Mouse (Mus musculus): ENCODE data around the gene Znfx1.

The Znfx1 gene

DNA sequence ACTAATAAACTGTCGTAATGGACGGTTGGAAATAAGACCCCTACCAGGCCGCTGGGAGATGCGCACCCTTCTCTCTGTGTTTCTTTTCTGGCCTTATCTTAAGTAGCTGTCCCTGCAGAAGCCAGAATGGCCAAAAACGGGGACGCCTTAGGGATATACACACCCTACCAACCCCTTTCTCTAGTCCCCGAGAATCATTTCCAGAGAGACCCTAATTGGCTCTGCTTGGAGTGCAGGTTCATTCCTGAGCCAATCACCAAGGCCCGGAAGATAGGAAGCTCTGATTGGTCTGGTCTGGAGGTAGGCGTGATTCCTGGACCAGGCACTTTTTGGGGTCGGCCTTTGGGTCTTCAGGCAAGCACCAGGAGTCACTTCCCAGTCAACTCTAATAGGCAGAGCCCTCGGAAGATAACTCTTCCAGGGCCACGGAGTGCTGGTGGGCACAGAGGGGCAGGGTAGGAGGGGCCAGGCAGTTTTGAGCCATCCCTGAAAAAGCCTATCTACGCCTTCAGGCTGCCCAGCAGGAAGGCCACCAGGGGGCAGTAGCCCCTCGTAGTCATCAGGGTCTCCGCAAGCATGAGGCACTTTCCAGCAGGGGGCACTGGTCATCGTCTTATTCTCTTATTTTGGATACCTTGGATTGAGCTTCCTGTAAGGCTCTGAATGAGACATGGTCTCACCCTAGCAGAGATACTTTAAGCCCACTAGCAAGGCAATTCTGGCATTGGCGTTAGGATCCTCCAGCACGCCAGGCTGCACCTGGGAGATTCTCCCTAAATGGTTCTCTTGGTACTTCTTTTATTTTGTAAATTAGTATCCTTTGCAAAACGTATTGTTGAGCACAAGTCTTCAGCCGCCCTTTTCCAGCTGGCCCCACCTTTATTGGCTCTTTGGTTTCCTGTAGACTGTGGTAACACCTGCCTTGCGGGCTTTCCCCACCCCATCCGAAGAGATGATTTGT lies 9.1 kb upstream of the Znfx1 start:
- DNase-seq (ENCODE audit: low read depth): peak; percentile 91

DNA sequence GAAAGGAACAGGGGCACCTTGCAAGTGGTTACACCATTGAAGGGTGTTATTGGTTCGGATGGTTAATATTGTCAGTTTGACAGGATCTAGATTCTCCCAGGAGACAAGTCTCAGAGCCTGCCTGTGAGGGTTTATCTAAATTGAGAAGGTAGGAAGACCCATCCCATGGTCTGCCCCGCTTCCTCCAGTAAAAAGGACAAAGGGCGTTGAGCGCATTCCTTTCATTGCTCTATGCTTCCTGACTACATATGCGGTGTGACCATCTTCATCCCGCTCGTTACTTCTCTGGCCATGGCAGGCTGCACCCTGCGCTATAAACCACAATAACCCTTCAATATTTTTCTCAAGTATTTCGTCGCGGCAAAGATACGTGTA lies 8.4 kb upstream of the Znfx1 start:
- no peak for DNase-seq (ENCODE audit: low read depth)

DNA sequence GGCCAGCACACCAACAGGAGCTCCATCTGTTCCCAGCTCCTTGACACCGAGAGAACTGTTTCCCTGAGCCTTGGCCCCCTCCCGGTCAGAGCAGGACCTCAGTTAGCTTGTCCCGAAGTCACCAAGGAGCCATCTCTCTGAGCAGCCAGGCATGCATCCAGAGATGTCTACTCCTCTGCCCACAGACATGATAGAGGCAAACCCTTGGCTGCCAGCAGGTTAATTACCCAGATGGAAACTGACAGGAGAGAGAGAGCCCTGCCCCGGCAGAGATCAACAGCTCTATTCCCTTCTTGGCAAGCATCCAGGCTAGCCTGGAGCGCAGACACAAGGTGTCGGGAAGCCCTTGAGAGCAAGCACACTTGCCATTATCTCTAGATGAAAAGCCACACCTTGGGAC lies 7.5 kb upstream of the Znfx1 start:
- no peak for DNase-seq (ENCODE audit: low read depth)

DNA sequence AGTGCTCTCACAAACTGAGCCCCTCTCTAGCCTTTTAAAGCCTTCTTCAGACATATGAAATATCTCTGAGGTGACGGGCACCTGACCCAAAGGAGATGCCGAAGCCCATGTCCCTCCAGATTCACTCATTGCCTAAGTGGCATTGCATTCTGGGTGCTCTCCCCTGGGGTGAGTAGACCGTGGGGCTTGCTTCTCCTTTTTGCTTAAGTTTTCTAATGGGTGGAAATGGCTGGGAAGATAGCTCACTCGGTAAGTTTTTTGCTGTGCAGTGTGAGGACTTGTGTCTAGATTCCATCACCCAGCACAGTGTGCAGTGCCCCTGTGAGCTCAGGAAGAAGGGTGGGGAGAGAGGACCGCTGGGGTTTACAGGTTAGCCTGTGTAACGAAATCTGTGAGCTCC lies 4.8 kb upstream of the Znfx1 start:
- DNase-seq (ENCODE audit: low read depth): no peak

DNA sequence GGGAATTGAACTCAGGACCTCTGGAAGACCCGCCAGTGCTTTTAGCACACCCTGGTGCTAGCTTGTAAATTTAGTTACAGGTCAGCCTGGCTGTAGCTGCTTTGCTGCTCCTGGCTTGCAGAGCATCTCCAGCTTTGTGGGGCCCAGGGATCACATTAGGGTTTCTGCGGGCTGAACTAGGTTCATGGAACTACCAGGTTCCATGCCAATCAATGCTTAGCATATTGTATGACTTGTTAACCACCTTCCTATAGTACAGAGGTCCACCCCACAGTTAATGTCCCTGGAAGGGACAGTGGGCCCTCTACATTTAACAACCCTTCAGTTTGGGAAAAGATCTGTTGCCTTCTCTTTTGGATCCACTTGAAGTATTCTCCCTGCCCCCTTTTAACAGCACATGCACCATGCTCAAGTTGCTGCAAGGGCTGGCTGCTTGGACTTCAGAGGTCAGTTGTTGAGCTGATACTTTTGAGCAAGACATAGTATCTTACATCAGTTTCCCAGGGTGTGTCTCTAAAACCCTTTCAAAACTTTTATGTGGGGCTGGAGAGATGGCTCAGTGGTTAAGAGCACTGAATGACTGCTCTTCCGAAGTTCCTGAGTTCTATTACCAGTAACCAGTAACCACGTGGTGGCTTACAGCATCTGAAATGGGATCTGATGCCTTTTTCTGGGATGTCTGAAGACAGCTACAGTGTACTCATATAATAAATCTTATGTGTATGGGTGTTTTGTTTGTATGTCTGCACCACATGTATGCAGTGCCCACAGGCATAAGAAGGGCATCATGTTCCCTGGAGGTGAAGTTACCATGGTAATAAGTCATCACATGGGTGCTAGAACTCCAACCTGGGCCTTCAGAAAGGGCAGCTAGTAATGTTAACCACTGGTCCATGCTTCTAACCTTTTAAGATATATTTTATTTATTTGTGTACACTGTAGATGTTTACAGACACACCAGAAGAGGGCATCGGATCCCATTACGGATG lies 4.0 kb upstream of the Znfx1 start:
- no peak for DNase-seq (ENCODE audit: low read depth)

DNA sequence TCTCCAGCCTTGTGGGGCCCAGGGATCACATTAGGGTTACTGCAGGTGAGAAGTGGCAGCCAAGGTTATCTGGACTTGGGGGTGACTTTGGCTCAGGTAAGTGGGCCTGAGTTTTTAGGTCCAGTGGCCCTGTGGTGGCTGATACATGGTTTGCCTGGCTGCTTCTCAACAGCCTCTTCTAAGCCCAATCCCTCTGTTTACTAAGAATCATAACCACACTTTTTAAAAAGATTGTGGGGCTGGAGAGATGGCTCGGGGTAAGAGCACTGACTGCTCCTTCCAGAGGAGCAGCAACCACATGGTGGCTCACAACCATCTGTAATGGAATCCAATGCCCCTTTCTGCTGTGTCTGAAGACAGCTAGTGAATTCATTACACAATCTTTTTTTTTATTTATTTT lies 3.2 kb upstream of the Znfx1 start:
- no peak for DNase-seq (ENCODE audit: low read depth)

DNA sequence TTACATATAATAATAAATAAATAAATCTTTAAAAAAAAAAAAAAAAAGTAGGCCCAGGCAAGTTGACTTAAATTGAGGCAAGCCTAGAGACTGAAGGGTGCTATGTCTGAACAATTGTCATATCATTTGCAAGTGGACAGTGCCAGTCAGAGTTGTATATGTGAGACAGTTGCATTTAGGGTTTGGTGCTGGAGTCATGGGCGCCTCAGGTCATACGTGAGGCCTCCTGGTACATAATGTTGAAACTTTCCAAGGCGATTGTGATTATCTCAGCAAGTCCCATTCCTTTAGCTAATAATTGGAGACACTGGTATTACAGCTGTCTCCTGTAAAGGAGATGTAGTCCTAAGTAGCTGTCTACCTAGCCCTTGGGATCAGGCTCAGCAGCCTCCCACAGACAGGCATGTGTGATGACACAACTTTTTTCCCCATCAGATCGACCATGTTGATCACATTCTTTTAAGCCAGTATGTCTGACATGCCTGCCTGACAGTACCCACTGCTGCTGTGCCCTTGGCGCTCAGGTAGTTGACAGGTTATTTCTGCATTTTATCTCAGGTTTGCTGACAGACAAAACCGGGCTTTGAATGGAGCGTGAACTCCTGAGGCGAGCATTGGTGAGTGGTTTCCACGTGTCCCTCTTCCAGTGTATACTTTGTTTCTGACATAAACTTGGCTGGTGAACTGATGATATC lies 1.9 kb upstream of the Znfx1 start:
- no peak for DNase-seq (ENCODE audit: low read depth)

DNA sequence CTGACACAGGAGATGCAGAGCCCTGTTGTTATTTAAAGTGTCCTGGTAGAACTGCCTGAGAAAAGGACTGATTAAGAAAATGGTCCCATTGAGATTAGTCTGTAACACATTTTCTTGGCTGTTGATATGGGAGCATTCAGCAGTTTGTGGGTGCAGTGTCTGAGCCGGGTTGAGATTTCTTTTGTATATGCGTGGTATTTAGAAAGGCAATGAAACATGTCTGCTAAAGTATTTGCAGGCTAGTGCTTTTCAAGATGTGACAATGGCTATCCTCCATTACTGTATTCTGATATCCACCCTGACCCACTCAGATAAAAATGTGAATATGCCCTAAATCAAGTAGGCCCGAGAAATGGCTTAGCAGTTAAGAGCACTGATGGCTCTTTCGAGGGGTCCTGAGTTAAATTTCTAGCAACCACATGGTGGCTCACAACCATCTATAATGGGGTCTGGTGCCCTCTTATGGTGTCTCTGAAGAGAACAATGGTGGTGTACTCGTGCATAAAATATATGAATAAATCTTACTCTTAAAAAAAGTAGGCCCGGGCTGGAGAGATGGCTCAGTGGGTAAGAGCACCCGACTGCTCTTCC lies 1.2 kb upstream of the Znfx1 start:
- no peak for DNase-seq (ENCODE audit: low read depth)

DNA sequence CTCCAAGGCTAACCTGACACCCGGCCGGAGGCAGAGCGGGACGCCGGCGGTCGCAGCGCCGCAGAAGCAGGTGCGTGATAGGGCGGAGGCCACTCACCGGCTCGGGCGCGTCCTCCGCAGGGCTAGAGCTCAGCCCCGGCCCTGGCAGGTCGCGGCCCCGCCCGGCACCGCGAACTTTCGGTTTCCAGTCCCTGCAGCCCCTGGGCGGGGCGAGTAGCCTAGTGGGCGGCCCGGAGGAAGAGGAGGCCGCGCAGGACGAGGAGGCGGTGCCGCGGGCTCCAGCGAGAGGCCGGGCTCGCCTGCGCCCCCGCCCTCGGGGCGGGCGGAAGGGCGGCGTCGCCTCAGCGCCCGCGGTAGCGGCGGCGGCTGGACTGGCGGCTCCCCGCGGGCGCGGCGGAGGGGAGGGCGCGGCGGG lies 311 bp downstream of the Znfx1 start:
- DNase-seq (ENCODE audit: low read depth): peak; percentile 95

DNA sequence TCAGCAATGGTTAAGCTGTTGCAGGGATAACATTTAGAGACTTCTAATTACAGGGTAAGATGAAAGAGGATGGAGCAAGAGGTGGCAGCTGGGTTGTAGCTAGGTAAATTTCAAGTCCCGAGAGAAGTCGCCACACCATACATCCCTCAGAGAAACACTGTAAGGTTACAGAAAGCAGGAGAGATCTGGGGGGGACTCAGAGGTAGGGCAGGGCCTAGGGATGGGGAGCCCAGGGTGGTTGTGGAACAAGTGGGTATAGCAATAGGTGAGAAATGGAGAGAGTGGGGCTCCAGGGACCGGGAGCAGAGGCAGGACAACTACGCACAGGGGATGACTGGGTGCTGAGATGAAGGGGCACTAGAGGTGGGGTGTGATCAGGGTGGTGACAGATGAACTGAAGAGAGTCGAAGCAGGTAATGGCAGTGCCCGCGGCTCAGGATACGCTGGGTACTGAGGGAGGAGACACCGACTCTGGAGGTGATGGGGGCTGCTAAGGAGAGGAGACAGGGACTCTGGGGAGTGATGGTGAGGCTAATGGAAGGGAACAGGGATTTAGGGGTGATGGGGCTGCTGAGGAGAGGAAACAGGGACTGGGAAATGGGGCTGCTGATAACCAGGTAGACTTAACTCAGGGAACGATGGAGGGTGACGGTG lies 1.3 kb downstream of the Znfx1 start:
- DNase-seq (ENCODE audit: low read depth): no peak

DNA sequence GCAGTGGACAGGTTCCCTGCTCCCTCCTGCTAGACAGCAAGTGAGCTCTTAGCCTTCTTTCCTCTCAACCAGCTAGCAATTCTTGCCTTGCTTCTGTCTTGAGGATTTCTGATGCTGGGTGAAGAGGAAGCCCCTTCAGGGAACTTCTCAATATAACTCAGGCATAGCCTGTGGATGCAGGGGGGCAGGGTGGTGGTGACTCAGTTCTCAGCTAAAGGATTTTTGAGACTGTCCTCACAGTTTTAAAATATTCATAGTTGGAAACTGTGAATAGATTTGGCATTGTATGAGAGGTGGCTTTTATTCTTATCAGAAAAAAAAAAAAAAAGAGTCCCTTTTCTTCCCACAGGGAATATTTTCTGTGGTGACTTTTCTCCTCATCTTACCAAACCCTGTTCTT lies 2.1 kb downstream of the Znfx1 start:
- no peak for DNase-seq (ENCODE audit: low read depth)

DNA sequence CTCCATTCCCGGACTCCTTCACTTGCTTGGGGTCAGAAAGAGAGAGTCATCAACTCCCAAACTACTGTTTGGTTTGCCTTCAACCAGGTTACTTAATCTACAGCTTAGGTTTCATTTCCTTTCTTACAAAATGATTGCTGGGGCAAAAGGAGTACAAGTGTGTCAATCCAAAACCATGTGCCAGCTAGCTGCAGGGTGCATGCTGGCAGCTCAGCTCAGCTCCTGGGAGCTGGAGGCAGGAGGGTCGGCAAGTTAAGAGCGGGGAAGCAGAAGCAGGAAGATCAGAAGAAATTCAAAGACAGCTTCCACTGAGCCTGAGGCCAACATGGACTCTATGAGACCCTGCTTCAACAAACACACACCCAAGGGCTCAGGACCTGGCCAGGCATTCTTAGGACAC lies 2.5 kb downstream of the Znfx1 start:
- no peak for DNase-seq (ENCODE audit: low read depth)

DNA sequence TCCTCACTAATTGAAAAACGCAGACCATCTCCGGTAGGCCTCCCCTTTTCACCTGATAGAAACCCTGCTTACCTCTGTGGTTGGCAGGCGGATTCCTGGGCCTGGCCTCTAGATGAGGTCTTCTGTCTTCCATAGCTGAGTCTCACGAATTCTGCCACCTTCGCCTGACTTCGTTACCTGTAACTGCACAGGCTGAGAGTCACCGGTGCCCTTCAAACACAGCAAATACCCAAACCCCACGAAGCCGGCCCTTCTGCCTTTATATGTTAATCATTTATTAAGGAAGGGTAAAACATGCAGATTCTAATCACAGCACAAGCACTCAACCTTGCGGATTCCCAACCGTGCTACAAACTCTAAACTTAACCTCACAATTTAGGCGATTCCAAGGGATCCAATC lies 2.9 kb downstream of the Znfx1 start:
- DNase-seq (ENCODE audit: low read depth): no peak

DNA sequence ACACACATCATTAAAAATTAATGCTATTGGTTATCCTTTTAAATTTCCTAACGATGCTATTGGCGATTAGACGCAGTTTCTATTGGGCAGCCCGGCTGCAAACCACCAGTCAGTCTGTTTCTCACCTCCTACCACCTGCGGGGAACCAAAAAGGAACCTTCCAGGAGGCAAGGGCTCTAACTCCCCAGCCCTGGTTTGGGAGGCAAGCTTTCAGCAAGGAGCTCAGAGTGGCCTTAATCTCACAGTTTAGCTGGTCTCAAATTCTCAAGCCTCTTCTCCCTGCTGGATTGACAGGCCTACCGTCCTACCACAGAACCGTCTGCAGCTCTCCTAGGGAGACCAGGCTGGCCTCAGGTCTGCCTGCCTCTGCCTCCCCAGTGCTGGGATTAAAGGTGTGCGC lies 3.3 kb downstream of the Znfx1 start:
- no peak for DNase-seq (ENCODE audit: low read depth)

DNA sequence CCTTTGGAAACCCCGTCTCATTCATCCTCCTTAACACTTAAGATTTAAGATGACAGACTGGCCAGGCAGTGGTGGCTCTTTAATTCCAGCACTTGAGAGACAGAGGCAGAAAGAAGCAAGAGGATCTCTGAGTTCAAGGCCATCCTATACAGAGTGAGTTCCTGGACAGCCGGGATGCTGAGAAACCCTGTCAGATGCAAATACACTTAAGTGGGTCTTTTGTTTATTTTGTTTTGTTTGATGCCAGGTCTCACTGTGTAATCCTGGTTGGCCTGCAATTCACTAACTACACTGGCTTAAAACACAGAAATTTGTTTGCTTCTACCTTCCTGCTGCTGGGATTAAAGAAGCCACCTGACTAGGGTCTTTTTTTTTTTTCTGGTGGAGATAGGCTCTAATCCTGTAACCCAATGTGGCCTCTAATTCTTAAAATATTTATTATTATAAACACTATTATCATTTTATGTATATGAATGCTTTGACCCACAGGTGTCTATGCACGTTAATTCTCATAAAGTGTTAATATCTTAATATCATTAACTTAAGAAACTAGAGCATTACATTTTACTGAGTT lies 3.9 kb downstream of the Znfx1 start:
- no peak for DNase-seq (ENCODE audit: low read depth)

DNA sequence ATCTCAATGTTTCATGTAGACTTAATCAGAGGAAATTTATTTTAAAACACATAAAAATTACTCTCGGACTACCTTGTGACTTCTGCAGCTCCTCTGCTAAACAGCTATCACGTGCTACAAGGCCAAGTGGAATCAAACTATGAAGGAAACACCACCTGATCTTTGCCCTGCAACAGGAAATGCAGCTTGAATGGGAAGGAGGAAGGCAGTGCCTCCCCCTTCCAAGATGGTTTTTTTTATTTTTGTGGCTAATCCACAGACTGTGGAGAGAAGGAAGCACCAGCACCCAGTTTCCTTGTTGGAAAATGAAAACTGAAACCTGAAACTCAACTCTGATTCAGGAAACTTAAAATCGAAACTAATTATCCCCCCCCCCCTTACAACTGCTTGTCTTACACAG lies 4.6 kb downstream of the Znfx1 start:
- no peak for DNase-seq (ENCODE audit: low read depth)

DNA sequence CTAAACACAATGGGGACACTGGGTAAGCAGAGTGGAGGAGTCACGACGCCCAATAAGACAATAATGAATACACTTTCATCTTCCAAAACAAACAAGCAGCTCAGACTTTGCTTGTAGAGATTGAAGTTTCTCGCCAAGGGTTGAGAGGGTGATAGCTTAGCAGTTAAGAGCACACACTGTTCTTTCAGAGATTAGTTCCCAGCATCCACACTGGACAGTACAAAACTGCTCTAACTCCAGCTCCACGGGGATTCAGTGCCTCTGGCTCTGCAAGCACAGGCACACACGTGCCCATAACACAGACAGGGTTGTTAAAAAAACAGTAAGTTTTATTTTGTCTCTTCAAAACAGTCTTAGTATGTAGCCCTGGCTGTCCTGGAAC lies 5.9 kb downstream of the Znfx1 start:
- no peak for DNase-seq (ENCODE audit: low read depth)

DNA sequence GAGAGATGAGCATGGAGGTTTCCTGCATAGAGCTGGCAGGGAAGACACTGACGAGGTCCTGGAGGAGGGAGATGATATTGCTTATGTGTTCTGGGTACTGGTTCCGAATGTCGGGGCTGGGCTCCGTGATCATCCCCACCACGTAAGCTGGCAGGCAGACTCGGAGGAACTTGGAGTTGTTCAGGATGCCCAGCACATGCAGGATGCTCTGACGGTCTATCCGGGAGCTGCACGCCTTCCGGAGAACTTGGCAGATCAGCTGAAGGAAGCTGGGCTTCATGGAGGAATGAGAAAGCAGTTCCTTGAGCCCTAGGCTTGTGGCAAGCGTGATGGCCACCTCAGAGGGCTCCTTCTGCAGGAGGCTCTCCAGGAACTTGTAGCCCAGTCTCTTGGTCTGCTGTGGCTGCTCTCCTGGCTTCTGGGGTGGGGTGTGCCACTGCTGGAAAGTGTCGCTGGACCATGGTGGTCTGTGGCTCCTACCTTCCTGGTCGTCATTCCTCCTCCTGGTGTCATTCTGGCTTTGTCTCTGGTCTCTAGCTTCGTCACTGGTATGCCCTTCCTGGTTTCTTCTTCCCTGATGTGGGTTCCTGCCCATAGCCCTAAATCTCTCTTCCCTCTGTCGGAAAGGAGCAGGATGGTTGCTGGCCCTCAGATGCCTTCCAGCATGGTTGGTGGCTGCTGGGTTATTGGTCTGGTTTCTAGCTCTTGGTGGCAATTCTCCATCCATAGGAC lies 6.4 kb downstream of the Znfx1 start:
- no peak for DNase-seq (ENCODE audit: low read depth)

DNA sequence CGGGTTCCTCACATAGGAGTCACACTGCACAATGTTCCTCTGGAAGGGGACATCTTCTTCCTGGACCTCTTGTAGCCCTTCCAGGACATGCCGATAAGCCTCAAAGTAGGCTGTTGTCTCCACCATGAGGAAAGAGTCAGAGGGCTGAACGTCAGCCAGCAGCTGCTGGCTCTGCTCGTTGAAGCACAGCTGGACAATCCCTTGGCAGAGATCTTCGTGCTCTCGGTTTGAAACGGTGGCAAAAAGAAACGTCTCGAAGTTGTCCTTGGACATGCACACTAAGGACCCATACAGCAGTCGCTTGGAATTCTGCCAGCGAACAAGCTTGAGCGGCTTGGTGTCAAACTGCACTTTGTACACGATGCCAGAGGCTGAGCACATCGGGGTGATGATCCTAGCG lies 7.4 kb downstream of the Znfx1 start:
- no peak for DNase-seq (ENCODE audit: low read depth)

DNA sequence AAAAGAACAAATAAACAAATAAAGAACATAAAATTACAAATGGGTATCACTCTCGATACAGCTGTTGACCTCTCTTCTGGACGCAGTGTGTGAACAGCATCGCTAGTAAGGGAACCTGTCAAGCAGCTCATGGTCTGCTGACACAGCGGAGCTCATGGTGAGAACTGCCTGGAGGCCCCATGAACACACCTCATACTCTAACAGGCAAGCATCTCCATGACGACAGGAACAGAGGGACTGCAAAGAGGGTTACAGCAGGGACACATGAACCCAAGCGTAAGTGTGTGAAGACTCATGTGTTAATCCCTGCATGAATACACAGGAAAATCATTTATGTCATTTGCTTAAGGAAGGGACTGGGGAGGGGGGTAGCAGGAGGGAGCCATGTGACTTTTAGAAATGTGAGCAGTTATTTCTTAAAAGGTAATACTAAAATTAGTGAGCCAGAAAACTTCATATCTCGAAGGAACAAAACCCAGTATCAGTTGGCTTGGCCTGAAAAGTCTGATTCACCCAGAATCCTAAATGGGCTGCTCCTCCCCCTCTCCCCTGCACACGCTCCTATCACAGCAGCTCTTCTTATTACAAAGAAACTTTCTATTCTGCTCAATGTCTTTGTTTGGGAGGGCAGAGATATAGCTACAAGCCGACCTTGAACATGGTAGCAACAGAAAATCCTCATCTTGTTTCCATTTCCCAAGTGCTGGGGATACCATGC lies 9.5 kb downstream of the Znfx1 start:
- no peak for DNase-seq (ENCODE audit: low read depth)

Data from c-Kit-positive CD71-positive TER-119-negative erythroid progenitor cells, embryonic 14.5 days (primary cell).